Mouse (Mus musculus): ENCODE results near the gene Wdr89. TPM values are rescaled to one million over a fixed set of nuclear protein-coding genes. Genes with fewer than 3 reads are reported as not detected.
"Not testable (repeated sequence)": the region's sequence is repeated elsewhere in the genome, so short reads cannot be mapped to it uniquely, and the experiment has no call there.

The Wdr89 gene
- 16.5 and 18.2 TPM in 2 replicates for polyA plus RNA-seq (2012; ENCODE audit: insufficient read depth, insufficient read length, missing spikeins)

DNA sequence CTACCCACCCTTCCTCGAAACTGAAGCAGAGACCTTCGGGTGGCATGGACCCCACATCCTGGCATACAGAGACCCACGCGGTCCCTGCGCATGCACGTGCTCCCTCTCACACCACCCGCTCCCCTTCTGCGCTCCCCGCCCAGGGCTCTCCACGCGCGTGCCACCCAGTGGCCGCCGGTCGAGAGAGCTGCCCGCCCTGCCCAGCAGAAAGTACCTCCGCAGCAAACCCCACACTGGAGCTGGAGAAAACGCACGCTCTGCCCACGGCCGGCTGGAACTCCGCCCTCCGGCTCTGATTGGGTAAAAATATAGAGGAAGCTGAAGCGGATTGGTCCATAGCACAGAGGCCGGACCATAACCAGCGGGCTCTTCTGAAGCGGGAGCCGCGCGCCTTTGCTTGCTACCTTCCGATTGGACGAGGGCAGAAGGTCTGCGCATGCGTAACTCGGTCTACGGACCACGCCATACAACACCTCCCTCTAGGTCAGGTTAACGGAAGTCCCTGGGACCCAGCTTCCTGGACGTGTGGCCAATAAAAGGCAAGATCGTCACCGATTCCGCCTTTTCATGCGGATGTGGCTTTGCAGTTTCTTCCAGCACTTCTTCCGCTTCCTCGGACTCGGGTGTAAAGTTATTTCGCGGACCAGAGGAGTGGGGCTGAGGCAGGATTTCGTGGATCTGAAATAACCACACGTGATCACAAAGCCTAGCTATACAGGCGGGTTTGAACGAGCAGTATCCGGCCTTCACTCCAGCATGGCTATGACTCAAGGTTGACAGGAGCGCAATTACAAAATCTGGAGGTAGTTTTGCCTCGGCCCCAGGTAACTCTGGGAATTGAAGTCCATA lies at the start of gene Wdr89:
Gene Wdr89, minus strand, starts transcription at position 280 of the 849 bp plus-strand sequence.
- peak within 1 kb of the TSS; percentile 76 for H3K4me3 ChIP-seq (ENCODE audit: insufficient read depth, low read depth, low read length)

DNA sequence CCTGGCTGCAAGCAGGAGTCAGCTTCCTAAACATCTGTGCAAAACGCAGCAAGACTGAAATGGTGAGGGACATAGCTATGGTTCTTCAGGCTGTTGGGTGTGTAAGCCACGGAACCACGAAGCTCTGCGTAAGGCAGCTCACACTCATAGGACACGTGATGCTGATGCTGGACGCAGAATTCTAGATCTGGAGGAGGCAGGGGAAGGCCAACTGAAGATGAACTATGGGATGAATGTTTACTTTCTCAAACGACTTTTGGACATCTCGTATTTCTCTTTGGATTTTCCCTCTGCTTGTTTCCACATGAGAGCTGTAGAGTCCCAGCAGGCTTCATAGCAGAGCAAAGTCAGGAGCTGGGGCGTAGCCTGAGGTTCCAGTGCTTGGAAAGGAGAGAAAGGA lies 44.3 kb upstream of the Wdr89 start:
- Histone ChIP-seq H3K4me3 (ENCODE audit: insufficient read depth, low read depth, low read length) (no peak overlapping the region), H3K27ac (replicated peaks; ENCODE audit: low read depth, low read length) (no peak overlapping the region), H3K4me1 (ENCODE audit: control insufficient read depth, insufficient read depth, insufficient read length, low read length) (no peaks in the 10 kb centered on the region)

More for the DNA sequence above, at the start of gene Wdr89:
- H3K4me1 ChIP-seq (ENCODE audit: control insufficient read depth, insufficient read depth, insufficient read length, low read length), result 0 out of 2 replicates have a peak, but pooled peaks cover 3% of the 10 kb centered on the region
- peak within 1 kb of the TSS; percentile 94 for H3K27ac ChIP-seq (replicated peaks; ENCODE audit: low read depth, low read length)

DNA sequence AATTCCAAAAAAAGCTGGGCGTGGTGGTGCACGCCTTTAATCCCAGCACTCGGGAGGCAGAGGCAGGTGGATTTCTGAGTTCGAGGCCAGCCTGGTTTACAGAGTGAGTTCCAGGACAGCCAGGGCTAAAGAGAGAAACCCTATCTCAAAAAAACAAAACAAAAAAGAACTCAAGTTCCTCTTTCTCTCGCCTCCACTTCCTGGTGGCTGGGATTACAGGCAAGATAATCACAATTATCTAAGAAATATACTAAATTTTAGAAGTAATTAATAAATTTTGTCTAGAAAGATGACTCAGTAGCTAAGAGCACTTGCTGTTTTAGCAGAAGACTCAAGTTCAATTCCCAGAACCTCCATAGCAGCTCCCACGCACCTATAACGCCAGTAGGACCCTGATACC lies 43.6 kb upstream of the Wdr89 start:
- H3K27ac ChIP-seq (replicated peaks; ENCODE audit: low read depth, low read length); H3K4me3 ChIP-seq (ENCODE audit: insufficient read depth, low read depth, low read length); H3K4me1 ChIP-seq (ENCODE audit: control insufficient read depth, insufficient read depth, insufficient read length, low read length): not testable (repeated sequence)

GRCm38 (mm10) chr12:75710596-75711376 lies 41.4 kb upstream of the Wdr89 start:
- H3K4me3 ChIP-seq (ENCODE audit: insufficient read depth, low read depth, low read length), result no peak overlapping the region
- no peak overlapping the region for H3K27ac ChIP-seq (replicated peaks; ENCODE audit: low read depth, low read length)
- H3K4me1 ChIP-seq (ENCODE audit: control insufficient read depth, insufficient read depth, insufficient read length, low read length), result no peaks in the 10 kb centered on the region

DNA sequence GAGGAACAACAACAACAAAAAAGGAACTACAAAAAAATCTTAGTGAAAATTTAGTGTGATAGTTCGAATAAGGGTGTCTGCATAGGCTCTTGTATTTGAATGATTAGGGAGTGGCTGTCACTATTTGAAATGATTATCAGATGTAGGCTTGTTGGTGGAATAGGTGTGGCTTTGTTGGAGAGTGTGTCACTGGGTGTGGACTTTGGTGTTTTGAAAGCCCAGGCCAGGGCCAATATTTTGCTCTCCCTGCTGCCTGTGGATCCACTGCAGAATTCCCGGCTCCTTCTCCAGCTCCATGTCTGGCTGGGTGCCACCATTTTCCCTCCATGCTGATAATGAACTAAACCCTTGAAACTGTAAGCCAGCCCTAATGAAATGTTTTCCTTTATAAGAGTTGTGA lies 40.2 kb upstream of the Wdr89 start:
- Histone ChIP-seq H3K4me3 (ENCODE audit: insufficient read depth, low read depth, low read length) (no peak overlapping the region), H3K27ac (replicated peaks; ENCODE audit: low read depth, low read length) (no peak overlapping the region), H3K4me1 (ENCODE audit: control insufficient read depth, insufficient read depth, insufficient read length, low read length) (no peaks in the 10 kb centered on the region)

GRCm38 (mm10) chr12:75706670-75707069 lies 37.3 kb upstream of the Wdr89 start:
- Histone ChIP-seq H3K4me3 (ENCODE audit: insufficient read depth, low read depth, low read length) (no peak overlapping the region), H3K27ac (replicated peaks; ENCODE audit: low read depth, low read length) (no peak overlapping the region), H3K4me1 (ENCODE audit: control insufficient read depth, insufficient read depth, insufficient read length, low read length) (no peaks in the 10 kb centered on the region)

DNA sequence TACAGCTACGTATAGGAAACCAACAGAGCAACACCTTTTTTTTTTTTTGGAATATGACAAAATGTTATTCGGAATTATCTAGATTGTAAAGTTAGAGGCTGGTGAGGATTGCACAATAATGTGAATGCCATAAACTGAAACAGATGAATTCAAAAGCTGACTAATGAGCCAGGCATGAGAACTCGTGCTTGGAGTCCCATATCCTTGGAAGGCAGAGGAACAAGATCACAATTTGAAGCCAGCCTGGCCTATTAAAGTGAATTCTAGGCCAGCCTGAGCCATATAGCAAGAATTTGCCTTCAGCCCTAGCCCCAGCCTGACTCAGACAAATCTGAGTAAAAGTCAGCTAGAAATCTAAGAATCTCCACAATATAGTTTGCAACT lies 33.4 kb upstream of the Wdr89 start:
- no peak overlapping the region for H3K4me3 ChIP-seq (ENCODE audit: insufficient read depth, low read depth, low read length)
- H3K27ac ChIP-seq (replicated peaks; ENCODE audit: low read depth, low read length), result no peak overlapping the region
- no peaks in the 10 kb centered on the region for H3K4me1 ChIP-seq (ENCODE audit: control insufficient read depth, insufficient read depth, insufficient read length, low read length)

DNA sequence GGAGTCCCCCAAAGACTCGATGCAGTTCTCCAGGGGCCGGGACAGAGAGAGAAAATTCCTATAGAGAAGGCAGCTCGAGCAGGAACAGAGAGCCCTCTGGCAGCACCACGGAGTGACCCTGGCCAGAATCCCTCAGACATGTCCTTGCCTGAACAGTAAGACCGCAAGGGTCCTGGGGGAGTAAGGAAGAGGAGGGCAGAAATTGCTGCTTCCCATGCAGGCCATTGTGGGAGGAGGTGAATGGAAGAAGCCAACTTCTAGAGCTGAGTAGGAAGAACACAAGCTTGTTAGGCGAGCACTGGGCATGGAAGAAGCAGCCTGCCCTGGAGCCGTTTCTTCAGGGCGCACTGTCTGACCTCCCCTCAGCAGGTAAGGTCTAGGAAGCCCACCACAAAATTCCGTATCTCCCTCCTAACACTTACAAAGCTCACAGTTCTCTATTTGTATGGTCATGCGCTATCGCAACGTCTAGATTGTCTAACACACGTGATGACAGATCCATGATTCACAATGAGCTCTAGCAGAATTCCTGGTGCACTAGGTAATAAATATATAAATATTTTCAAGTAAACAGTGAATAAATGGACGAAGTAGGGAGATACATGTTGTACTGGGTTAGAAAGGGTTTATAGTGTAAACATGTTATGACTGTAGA lies 32.9 kb upstream of the Wdr89 start:
- Histone ChIP-seq H3K4me3 (ENCODE audit: insufficient read depth, low read depth, low read length) (peak overlapping the region; percentile 36), H3K27ac (replicated peaks; ENCODE audit: low read depth, low read length) (peak overlapping the region; percentile 41; the same call in 1 of the 2 replicates), H3K4me1 (ENCODE audit: control insufficient read depth, insufficient read depth, insufficient read length, low read length) (no peaks in the 10 kb centered on the region)

DNA sequence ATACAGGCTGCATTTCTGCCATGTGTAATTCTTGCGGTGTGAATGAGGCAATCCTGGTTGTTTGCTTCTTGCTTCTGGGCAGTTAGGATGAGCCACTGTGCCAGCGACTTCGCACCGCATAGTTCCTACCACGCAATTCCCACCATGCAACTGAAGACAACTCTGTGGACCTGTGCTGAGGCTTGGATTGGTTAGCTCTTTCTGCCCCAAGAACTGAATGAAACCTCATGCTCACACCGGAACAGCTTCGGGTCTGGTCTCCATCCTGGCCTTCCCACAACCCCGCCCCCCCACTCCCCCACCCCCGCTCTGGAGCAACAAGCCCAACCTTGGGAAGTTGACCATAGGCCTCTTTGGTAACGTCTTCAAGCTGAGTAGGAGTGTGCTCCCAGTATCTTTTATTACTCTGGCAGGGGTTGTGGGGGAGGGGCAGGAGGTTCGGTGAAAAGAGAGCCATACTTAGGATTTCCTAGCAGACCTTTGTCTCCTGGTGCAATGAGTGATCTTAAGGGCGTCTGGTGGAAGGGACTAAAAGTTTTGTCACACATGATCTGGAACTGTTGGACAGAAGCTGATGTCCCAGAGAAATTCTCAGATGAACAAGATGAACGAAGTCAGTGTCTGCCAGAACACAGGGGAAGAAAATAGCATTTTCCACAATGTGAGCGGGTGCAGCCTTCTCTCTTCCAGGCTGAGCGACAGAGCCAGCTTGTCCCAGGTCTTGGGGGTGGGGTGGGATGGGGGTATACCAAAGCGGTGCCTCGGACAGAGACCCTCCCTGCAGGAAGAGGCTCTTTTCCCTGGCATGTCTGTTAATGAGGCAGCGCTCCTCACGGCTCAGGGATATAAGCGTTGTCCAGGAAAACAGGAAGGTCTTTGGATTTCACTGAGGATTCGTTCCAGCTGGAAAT lies 32.1 kb upstream of the Wdr89 start:
- Histone ChIP-seq H3K27ac (replicated peaks; ENCODE audit: low read depth, low read length) (no peak overlapping the region), H3K4me3 (ENCODE audit: insufficient read depth, low read depth, low read length) (peak overlapping the region; percentile 36)

DNA sequence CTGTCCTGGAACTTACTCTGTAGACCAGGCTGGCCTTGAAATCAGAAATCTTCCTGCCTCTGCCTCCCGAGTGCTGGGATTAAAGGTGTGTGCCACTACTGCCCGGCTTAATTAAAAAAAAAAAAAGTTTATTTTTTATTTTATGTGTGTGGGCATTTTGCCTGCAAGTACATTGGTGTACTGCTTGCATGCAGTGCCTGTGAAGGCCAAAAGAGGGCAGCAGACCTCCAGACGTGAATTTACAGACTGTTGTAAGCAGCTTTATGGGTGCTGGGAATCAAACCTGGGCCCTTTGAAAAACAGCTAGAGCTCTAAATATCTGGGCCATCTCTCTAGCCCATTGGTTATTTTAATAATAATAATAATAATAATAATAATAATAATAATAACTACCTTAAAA lies 29.4 kb upstream of the Wdr89 start:
- no peak overlapping the region for H3K27ac ChIP-seq (replicated peaks; ENCODE audit: low read depth, low read length)
- no peak overlapping the region for H3K4me3 ChIP-seq (ENCODE audit: insufficient read depth, low read depth, low read length)
- H3K4me1 ChIP-seq (ENCODE audit: control insufficient read depth, insufficient read depth, insufficient read length, low read length), result no peaks in the 10 kb centered on the region

More for the DNA sequence above, 32.1 kb upstream of the Wdr89 start:
- H3K4me1 ChIP-seq (ENCODE audit: control insufficient read depth, insufficient read depth, insufficient read length, low read length), result no peaks in the 10 kb centered on the region

- not testable (repeated sequence) for H3K4me1 ChIP-seq (ENCODE audit: control insufficient read depth, insufficient read depth, insufficient read length, low read length); H3K27ac ChIP-seq (replicated peaks; ENCODE audit: low read depth, low read length); H3K4me3 ChIP-seq (ENCODE audit: insufficient read depth, low read depth, low read length)
These were observed 26.5 kb upstream of the Wdr89 start for GRCm38 (mm10) chr12:75695845-75696244.

GRCm38 (mm10) chr12:75689003-75689402 lies 19.7 kb upstream of the Wdr89 start:
- Histone ChIP-seq H3K4me1 (ENCODE audit: control insufficient read depth, insufficient read depth, insufficient read length, low read length) (no peaks in the 10 kb centered on the region), H3K27ac (replicated peaks; ENCODE audit: low read depth, low read length) (peak overlapping the region; percentile 8; the same call in 1 of the 2 replicates), H3K4me3 (ENCODE audit: insufficient read depth, low read depth, low read length) (no peak overlapping the region)

DNA sequence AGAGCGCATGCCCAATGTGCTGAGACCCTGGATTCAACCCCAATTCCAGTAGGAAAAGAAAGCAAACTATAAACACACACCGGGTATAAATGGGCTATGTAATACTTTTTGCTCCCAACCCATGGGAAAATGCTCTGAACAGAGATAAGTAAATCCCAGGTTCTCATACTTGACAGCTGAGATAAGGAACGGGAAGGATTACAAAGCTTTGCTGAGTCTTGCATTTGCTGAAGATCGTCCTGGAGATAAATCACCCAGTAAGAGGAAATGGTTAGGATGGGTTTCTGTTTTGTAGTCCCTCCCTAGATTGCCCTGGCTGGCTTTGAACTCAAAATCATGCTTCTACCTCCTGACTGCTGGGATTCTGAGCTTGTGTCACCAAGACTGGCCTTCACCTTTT lies 18.0 kb upstream of the Wdr89 start:
- no peaks in the 10 kb centered on the region for H3K4me1 ChIP-seq (ENCODE audit: control insufficient read depth, insufficient read depth, insufficient read length, low read length)
- peak overlapping the region; percentile 32 for H3K27ac ChIP-seq (replicated peaks; ENCODE audit: low read depth, low read length)
- no peak overlapping the region for H3K4me3 ChIP-seq (ENCODE audit: insufficient read depth, low read depth, low read length)

- H3K4me1 ChIP-seq (ENCODE audit: control insufficient read depth, insufficient read depth, insufficient read length, low read length); H3K4me3 ChIP-seq (ENCODE audit: insufficient read depth, low read depth, low read length): not testable (repeated sequence)
- peak overlapping the region; percentile 40; the same call in 1 of the 2 replicates for H3K27ac ChIP-seq (replicated peaks; ENCODE audit: low read depth, low read length)
These were observed 14.7 kb upstream of the Wdr89 start for GRCm38 (mm10) chr12:75684026-75684425.
